Mouse (Mus musculus) heart, embryonic 11.5 days (tissue): Measurements from ENCODE around the gene Ppfibp1. TPM values are rescaled to one million over a fixed set of nuclear protein-coding genes. Genes with fewer than 3 reads are reported as not detected.

Experiments
- ATAC-seq: fragments of 200-750 bp; cut with Nextera tagmentation; replicated peaks from 2 replicates; pipeline ENCODE4 v1.8.0; 2017; ENCODE audit warnings: moderate library complexity; ENCODE audit not compliant: insufficient number of reproducible peaks, low FRiP score, low TSS enrichment
- H3K27ac ChIP-seq: fragments of 300-500 bp; sonication (generic); 2 replicates; pipeline ENCODE4 v1.5.1; 2014; ENCODE audit warnings: mild to moderate bottlenecking, low read depth, low read length
- H3K27me3 ChIP-seq: fragments of 300-500 bp; sonication (generic); 2 replicates; pipeline ENCODE4 v1.6.1; 2014; ENCODE audit warnings: mild to moderate bottlenecking, low read length, mixed read lengths; ENCODE audit not compliant: control insufficient read depth, insufficient read depth
- H3K36me3 ChIP-seq: fragments of 300-500 bp; sonication (generic); 2 replicates; pipeline ENCODE4 v1.6.1; 2014; ENCODE audit warnings: mild to moderate bottlenecking, low read length, moderate library complexity, mixed read lengths; ENCODE audit not compliant: control insufficient read depth, insufficient read depth
- H3K4me1 ChIP-seq: fragments of 300-500 bp; sonication (generic); 2 replicates; pipeline ENCODE4 v1.6.1; 2014; ENCODE audit warnings: low read length; ENCODE audit not compliant: control insufficient read depth, insufficient read depth
- H3K4me2 ChIP-seq: fragments of 300-500 bp; sonication (generic); 2 replicates; pipeline ENCODE4 v1.6.1; 2014; ENCODE audit warnings: mild to moderate bottlenecking, moderate library complexity
- H3K4me3 ChIP-seq: fragments of 300-500 bp; sonication (generic); 2 replicates; pipeline ENCODE4 v1.5.1; 2014; ENCODE audit warnings: low read depth, low read length
- H3K9ac ChIP-seq: fragments of 300-500 bp; sonication (generic); 2 replicates; pipeline ENCODE4 v1.6.1; 2014; ENCODE audit warnings: mild to moderate bottlenecking, low read depth, low read length, moderate library complexity
- H3K9me3 ChIP-seq: fragments of 300-500 bp; sonication (generic); replicated peaks from 2 replicates; pipeline ENCODE4 v1.6.1; 2016; ENCODE audit warnings: low read length; ENCODE audit not compliant: control insufficient read depth
- WGBS: fragments of 180-500 bp; shearing (Covaris S2); extraction: QIAGEN DNeasy Blood & Tissue Kit; methylation state at CpG from one replicate; pipeline ENCODE4 v1.1.7; 2014; ENCODE audit not compliant: insufficient replicate concordance; 5-methylcytosine and 5-hydroxymethylcytosine counted together
- polyA plus RNA-seq: library from polyadenylated mRNA; unstranded; fragments of >200 nt; fragmentation: Nextera tagmentation; extraction: Ambion mirVana; gene quantifications from 2 replicates; pipeline ENCODE4 v1.2.1, GENCODE M21; 2014

Gene Ppfibp1
- polyA plus RNA-seq, 1 experiment from 2014 or later, result 78.0 TPM

DNA sequence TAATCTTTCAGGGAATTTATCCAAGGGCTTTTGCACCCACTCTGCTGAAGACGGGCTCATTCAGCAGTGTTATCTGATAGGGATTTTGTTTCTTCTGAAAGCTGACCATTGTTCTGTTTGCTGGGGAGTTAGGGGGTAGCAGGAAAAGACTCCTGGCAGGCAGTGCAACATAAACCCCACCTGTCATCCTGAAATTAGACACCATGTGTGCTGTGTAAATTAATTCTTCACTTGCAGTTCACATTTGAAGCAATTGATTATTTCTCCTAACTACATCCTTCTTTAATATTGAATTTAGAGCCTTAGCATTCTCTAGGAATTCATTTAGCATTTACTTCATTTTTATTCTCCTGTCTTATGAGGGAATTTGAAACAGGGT, 62.2 kb downstream of the Ppfibp1 start:
- H3K27ac ChIP-seq, result no peak overlapping the region

DNA sequence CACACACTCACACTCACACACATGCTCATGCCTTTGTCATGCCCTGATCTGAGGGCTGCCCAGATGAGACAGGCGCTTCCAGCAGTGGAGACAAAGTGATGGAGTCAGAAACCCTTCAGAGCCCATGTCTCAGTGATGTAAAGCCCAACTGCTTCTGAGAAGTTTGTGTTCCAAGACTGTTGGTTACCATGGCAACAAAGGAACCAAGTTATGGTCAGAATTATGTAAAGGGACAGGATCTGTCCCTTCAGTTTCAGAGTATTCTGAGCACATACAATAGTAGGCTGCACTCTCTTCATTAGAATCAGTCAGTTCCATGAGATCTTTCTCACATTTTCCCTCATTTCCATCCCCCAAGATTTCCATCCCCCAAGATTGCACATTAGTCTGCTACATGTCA, 66.0 kb downstream of the Ppfibp1 start, which contains the start of gene 1700034J05Rik:
Gene 1700034J05Rik (minus strand): TSS at position 165 of the 400 bp plus-strand sequence.
- ATAC-seq, result no peak
- Histone ChIP-seq H3K4me3 (no peak within 1 kb of the TSS), H3K4me2 (no peak within 1 kb of the TSS), H3K27ac (no peak within 1 kb of the TSS; the same call in 1 of the 2 replicates), H3K9me3 (no peaks in the 10 kb centered on the region), H3K36me3 (no peaks in the 10 kb centered on the region), H3K4me1 (peaks cover 15% of the 10 kb centered on the region), H3K9ac (no peak within 1 kb of the TSS), H3K27me3 (no peaks in the 10 kb centered on the region)
- WGBS, result 89% methylated on average over 1 of the region's 1 CpGs

More for the DNA sequence above, 62.2 kb downstream of the Ppfibp1 start:
- Histone ChIP-seq H3K4me1 (peaks cover 34% of the 10 kb centered on the region), H3K36me3 (no peaks in the 10 kb centered on the region), H3K9ac (no peak overlapping the region), H3K4me2 (no peak overlapping the region), H3K4me3 (no peak overlapping the region), H3K9me3 (no peaks in the 10 kb centered on the region), H3K27me3 (no peaks in the 10 kb centered on the region)
- 22% methylated on average over 1 of the region's 1 CpGs for WGBS
- no peak for ATAC-seq

DNA sequence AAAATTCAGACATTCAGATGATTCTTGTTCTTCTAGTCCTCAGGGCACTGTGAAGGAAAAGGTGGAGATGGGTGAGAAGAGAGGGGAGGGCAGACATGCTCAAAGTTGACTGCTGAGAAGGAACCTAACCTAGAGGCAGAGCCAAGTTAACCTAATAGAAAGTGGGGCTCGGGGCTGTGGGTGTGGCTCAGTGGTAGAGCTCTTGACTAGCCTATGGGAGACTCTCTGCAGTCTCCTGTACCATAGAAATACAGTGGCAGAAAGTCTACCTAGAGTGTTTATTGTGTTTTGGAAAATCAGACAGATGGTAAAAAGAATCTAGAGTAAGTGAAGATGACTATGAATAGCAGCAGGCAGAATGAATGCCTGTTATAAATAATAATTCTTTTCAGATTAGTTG, 67.2 kb downstream of the Ppfibp1 start:
- no peaks in the 10 kb centered on the region for H3K36me3 ChIP-seq
- 65% methylated on average over 1 of the region's 1 CpGs for WGBS
- peak overlapping the region; percentile 54 for H3K27ac ChIP-seq
- ATAC-seq, result no peak
- H3K4me3 ChIP-seq, result no peak overlapping the region
- no peaks in the 10 kb centered on the region for H3K27me3 ChIP-seq
- peaks cover 17% of the 10 kb centered on the region for H3K4me1 ChIP-seq
- H3K9me3 ChIP-seq, result no peaks in the 10 kb centered on the region
- H3K4me2 ChIP-seq, result peak overlapping the region; percentile 27; the same call in 1 of the 2 replicates
- no peak overlapping the region for H3K9ac ChIP-seq

DNA sequence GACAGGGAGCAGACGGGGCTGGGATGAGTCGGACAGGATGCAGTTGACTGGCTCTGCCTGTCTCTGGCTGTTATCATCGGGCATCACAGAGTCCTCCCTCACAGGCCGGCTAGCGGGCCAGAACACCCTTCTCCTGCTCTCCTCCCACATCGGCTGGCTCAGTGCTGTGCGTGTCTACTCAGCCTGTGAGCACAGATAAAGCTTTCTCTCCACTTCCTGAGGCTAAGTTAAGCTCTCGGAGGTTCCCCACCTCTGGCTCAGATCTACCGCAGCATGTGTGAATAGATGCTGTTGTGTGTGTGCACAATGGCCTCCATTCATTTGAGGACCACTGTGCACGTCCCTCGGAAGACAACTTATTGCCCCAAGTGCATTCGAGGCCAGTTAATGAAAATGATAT, 67.6 kb downstream of the Ppfibp1 start:
- H3K27me3 ChIP-seq, result no peaks in the 10 kb centered on the region
- ATAC-seq, result peak; percentile 79
- no peak overlapping the region for H3K4me3 ChIP-seq
- no peaks in the 10 kb centered on the region for H3K9me3 ChIP-seq
- peak overlapping the region; percentile 50 for H3K27ac ChIP-seq
- whole genome bisulfite sequencing, result 19% methylated on average over 12 of the region's 12 CpGs
- H3K36me3 ChIP-seq, result no peaks in the 10 kb centered on the region
- H3K4me1 ChIP-seq, result peaks cover 21% of the 10 kb centered on the region
- no peak overlapping the region for H3K9ac ChIP-seq
- peak overlapping the region; percentile 27; the same call in 1 of the 2 replicates for H3K4me2 ChIP-seq

DNA sequence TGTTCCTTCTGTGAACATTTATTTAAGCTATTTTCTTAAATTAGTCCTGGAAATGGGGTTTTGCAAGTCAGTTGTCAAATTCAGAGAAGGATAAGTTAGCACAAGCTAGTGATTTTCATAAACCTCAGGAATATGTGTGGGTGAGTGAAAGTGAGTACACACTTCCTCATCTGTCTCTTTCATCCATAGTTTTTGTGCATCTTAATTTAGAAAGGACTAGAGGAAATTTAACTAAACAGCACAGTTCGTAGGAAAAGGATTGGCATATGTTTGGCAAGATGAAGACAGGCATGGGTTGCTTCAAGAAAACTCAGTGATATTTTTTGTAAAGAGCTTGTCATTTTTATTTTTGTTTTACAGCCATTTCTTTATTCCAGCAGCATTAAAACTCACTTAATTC, 68.7 kb downstream of the Ppfibp1 start:
- Histone ChIP-seq H3K9ac (no peak overlapping the region), H3K4me1 (peaks cover 32% of the 10 kb centered on the region), H3K9me3 (no peaks in the 10 kb centered on the region), H3K36me3 (no peaks in the 10 kb centered on the region), H3K4me2 (no peak overlapping the region), H3K27me3 (no peaks in the 10 kb centered on the region), H3K27ac (no peak overlapping the region), H3K4me3 (no peak overlapping the region)
- no peak for ATAC-seq
- 89% methylated on average over 1 of the region's 1 CpGs for WGBS

DNA sequence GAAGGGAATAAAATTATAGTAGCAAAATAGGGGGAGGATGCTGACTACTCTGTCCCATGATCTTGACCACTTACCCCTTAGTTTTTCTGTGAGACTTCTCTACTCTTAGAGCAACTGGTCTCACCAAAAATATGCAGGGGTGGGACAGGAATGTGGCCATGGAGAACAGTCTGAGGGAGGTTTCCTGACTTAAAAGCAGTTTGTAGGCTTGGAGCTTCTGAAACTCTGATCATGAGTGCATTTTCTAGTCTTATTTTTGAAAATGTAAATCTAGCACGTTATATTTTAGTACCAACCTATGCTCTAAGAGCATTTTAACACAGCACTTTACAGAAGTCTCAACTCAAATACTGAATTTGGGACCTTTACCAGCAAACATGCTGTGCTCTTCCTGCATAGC, 70.4 kb downstream of the Ppfibp1 start:
- Histone ChIP-seq H3K4me1 (peaks cover 40% of the 10 kb centered on the region), H3K9ac (no peak overlapping the region), H3K4me3 (no peak overlapping the region), H3K9me3 (no peaks in the 10 kb centered on the region), H3K4me2 (no peak overlapping the region), H3K27me3 (no peaks in the 10 kb centered on the region), H3K36me3 (no peaks in the 10 kb centered on the region), H3K27ac (no peak overlapping the region)
- WGBS, result 73% methylated on average over 1 of the region's 1 CpGs
- ATAC-seq, result no peak

DNA sequence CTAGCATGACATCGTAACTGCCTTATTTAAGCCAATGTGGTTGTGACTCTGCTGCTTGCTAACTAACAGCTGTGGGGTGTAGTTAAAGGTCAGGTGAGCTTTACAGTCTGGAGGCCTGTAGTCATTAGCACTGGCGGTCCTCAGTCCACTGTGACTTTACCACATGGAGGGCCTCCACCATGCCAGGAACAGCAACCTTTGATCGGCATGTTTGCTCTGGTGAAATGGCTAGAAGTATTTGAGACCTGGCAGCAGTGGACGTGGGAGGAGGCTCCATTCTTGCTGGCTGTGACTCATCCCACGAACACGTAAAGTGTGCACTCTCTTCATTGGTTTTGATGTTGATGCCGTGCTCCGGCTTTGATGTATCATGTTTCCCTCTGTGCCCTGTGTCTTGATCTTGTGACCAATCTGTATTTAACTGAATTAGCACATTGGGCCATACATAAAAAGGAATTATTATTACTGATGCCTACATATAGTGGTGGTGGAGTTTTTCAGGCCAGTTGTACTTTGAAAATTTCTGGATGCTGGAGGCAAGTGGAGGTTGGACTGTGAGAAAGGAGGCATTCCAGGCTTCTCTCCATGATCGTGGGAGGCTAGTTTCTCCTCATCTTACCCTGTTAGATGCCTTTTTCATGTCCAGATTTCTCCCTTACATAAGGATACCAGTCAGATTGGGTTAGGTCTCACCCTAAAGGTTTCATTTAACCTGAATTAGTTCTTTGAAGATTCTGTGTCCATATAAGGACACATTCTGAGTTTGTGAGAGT, 71.8 kb downstream of the Ppfibp1 start:
- Histone ChIP-seq H3K4me1 (peaks cover 40% of the 10 kb centered on the region), H3K4me2 (no peak overlapping the region), H3K9me3 (no peaks in the 10 kb centered on the region), H3K27me3 (no peaks in the 10 kb centered on the region), H3K4me3 (no peak overlapping the region), H3K27ac (no peak overlapping the region), H3K9ac (no peak overlapping the region), H3K36me3 (no peaks in the 10 kb centered on the region)
- ATAC-seq, result no peak
- WGBS, result 63% methylated on average over 9 of the region's 9 CpGs

DNA sequence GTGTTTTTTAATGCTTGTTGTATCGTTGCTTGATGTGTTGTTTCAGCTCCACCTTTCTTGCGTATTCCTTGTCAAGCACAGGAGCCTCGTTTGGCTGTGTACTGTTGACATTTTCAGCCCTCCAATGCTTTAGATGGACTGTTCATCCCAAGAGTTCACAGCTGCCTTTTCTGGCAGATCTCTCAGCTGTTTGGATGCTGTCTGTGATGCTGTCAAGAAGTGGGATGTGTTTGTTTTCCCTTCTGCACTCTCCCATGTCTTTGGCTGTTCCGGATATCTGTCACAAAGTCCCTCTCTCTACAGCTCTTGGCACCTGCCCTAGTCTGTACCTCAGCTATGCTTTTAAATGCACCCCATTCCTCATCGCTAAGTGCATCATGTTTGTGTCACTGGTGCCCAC, 72.7 kb downstream of the Ppfibp1 start:
- H3K27me3 ChIP-seq, result no peaks in the 10 kb centered on the region
- H3K9me3 ChIP-seq, result no peaks in the 10 kb centered on the region
- no peak for ATAC-seq
- no peak overlapping the region for H3K4me3 ChIP-seq
- H3K4me1 ChIP-seq, result peaks cover 38% of the 10 kb centered on the region
- H3K9ac ChIP-seq, result no peak overlapping the region
- WGBS, result 39% methylated on average over 5 of the region's 5 CpGs
- H3K27ac ChIP-seq, result no peak overlapping the region
- H3K4me2 ChIP-seq, result no peak overlapping the region
- H3K36me3 ChIP-seq, result no peaks in the 10 kb centered on the region
